Mouse (Mus musculus): Measurements from ENCODE around the gene Drd4.

The Drd4 gene

GRCm38 (mm10) chr7:141335044-141335579 is 43.3 kb downstream of the Drd4 start:
- DNase-seq (ENCODE audit: low read depth, low spot score), result no peak

DNA sequence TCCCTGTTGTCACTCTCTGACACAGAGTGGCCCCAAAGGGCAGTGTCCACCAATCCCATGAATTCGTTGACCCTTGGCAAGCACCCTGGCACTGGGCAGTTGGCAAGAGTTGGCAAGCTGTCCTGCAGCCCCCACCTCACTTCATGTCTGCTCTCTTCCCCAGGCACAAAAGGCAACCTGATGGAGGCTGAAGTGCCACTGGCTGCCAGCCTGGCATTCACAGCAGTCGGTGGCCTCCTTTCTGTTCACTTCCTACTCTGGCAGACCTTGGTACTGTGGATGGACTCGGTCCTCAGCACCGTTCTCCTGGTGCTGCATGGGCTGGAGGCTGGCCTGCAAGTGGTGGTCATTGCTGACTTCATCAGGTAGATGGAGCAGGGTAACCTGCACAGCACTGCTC is 43.9 kb downstream of the Drd4 start:
- no peak for DNase-seq (ENCODE audit: low read depth, low spot score)

GRCm38 (mm10) chr7:141336296-141336695 is 44.5 kb downstream of the Drd4 start:
- no peak for DNase-seq (ENCODE audit: low read depth, low spot score)

DNA sequence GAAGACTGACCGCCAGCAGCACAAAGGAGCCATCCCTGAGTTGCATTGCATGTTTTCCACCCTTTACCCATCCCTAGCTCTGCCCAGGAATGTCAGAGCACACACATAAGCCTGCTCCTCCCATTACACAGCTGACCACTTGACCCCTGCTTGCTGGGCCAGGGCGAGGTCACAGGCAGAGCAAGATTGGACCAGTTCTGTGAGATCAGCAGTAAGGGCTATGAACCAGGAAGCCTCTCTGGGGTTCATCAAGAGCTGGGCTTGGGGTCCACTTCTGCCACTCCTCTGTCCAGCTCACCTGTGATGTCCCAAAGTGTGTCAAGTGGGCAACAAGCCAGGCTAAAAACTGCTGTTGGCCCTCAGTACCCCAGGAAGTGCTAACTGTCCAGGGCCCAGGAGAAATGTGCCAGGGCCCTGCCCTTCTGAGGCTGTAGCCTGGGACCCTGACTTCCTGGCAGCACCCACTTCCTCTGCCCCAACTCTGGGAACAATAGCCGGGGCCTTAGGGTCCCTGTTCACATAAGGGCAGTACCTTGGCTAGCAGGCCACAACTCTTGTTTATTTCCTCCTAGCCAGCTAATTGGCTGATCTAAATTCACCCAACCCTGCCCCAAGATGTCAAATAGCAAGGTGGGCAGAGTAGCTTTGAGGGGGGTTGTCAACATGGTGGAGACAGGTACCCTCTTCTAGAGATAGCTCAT is 46.1 kb downstream of the Drd4 start:
- no peak for DNase-seq (ENCODE audit: low read depth, low spot score)

DNA sequence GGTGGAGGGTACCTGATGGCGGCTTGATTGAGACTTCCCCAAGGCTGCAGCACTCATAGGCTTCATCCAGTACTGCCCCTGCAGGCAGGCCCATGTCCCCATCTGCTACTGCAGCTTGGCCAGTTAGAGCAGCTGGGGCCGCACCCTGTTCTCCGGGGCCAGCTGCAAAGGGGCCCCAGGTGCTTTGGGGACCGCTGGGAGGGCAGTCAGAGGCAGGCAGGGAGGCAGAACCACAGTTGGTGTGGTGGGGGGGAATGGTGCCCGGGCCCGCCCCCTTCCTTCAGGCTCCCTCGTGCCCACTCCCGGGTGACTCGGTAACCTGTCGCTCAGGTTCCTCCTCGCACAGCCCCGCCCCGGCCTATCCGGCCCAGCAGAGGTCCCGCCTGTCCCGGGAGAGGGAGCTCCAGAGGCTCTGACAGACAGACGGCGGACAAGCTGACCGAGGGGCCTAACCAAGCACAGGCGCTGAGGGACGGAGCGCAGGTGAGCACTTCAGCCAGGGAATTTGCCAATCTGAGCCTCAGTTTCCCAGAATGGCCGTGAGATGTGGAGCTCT is 46.8 kb downstream of the Drd4 start, which contains the start of gene Eps8l2:
TSS of gene Eps8l2 (plus strand) at position 305 of the 556 bp plus-strand sequence.
- DNase-seq (ENCODE audit: low read depth, low spot score), result no peak

DNA sequence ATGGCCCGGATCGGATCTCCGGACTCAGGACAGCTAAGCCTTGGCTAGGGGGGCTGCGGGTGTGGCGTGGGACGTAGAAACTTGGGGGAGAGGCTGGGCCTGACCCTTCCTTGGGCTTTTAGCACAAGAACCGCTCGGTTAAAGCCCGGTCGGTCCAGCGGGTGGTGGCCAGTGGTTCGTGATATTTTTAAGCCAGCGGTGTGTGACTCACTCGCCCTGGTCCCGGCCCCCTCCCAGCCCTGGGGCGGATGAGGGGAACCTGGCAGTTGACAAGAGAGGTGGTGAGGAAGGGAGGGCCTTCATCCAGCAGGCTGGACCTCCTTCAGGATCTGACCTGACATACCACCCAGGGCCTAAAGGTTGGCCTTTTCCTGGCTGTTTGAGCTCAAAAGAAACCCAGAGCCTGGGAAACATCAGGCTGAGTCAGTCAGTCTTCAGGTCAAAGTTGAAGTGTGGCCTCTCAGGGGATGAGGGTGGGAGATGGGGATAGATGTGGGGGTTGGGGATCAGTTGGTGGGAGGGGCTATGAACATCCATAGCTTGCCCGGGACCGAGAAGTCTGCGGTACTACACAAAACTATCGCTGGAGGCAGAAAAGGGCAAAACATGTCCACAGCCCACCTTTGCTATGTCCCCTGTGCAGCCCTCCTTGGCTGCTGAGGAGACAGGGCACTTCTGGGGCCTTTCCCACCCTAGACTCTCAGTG is 47.6 kb downstream of the Drd4 start:
- no peak for DNase-seq (ENCODE audit: low read depth, low spot score)

DNA sequence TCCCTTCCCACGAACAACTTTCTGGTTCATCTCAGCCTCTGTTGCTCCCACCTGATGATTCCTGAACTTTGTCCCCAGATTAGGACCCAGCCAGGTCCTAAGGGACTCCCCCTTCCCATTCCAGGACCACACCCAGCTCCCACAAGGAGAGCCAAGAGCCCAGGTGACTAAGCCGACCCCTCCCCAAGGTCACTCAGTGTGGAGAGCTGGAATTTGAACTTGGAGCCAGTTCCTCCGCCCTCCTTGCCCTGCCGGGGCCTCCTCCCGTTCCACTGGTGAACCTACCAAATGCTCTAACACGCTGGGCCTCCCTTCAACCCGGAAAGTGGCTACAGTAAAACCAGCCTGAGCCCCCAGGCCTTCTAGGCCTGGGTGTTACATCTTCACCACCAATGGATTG is 48.2 kb downstream of the Drd4 start:
- no peak for DNase-seq (ENCODE audit: low read depth, low spot score)

GRCm38 (mm10) chr7:141340476-141340875 is 48.7 kb downstream of the Drd4 start:
- no peak for DNase-seq (ENCODE audit: low read depth, low spot score)

GRCm38 (mm10) chr7:141341689-141342226 is 50.0 kb downstream of the Drd4 start:
- no peak for DNase-seq (ENCODE audit: low read depth, low spot score)

DNA sequence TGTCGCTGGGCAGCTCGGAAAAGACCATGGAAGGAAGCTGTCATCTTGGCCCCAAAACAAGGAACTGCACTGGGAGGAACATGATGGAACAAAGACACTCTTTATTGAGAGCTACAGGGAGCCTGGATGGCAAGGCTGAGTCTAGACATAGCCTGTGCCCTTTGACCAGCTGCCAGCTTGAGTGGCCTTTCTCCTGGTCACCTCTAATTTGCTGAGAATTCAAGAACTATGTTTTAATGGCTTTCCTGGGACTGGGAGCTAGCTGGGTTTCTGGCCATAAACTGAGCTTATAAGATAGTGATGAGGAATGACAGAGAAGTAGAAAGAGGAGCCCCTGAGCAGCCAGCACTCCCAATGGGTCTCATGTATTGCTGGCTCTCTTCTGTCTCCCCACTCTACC is 51.4 kb downstream of the Drd4 start:
- no peak for DNase-seq (ENCODE audit: low read depth, low spot score)

- DNase-seq (ENCODE audit: low read depth, low spot score), result no peak
Measured at GRCm38 (mm10) chr7:141343696-141344095, 51.9 kb downstream of the Drd4 start.

GRCm38 (mm10) chr7:141344787-141345186 is 53.0 kb downstream of the Drd4 start:
- no peak for DNase-seq (ENCODE audit: low read depth, low spot score)

All from WW6 (cell line).